Mouse (Mus musculus): ENCODE results near the gene Lrit3.

GRCm38 (mm10) chr3:129838017-129838416 is 34.2 kb upstream of the Lrit3 start:
- TF ChIP-seq CTCF (conservative IDR thresholded peaks at IDR 0.05; ENCODE audit: insufficient read depth, insufficient read length, low read depth, low read length) = no peak
- TF ChIP-seq POLR2A (IDR thresholded peaks at IDR 0.05; ENCODE audit: low read depth, low read length) = no peak
